Mouse (Mus musculus): ENCODE data around the gene Olfr1014.

Olfr1014 gene

DNA sequence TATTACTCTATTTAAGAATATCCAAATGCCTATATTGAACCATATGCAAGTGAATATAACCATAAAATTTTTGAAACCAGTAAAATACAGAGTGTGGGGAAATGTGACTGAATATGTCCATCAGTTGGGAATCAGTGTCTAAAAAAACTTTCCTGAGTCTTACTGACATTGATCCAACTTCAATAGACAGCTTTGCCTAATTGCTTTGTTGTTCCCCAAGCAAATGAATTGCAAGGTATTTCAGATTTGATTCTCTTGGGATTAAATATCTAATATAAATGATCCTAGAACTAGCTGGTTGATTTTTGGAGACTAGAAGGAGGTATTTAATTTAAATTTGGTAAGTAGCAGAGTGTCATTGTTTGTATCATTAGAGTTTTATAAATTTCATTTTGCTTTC lies at the start of gene Olfr1014:
Gene Olfr1014, plus strand, starts transcription at position 301 of the 400 bp plus-strand sequence.
- no peak for DNase-seq (ENCODE audit: low spot score)

DNA sequence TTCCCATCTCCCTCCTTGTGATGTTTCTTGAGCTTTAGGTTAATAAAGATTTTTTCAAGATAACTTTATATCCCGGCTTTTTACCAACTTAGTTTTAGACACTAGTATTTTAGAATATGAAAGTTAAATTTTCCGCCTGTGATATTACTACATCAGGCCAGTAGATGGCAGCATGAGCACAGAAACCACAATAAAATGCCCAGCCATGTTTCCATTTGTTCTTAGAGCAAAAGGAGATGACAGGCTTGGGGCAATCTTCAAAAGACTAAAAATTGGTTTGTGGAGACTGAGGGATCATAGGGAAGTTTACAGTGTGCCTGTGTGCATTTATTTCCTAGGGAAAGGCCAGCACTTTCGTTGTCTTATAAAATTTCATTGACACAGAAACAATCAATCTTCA lies 46.7 kb upstream of the Olfr1014 start:
- peak; percentile 11 for DNase-seq (ENCODE audit: low spot score)

DNA sequence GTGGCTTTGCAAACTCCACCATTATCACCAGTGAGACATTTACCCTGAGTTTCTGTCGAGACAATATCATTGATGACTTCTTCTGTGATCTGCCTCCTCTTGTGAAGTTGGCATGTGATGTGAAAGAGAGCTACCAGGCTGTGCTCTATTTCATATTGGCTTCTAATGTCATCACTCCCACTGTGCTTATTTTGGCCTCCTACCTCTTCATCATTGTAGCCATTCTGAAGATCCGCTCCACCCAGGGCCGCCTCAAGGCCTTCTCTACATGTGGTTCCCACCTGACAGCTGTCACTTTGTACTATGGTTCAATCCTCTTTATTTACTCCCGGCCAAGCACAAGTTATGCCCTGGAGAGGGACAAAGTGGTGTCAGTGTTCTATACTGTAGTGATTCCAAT lies 18.7 kb upstream of the Olfr1014 start:
- DNase-seq (ENCODE audit: low spot score) = no peak

DNA sequence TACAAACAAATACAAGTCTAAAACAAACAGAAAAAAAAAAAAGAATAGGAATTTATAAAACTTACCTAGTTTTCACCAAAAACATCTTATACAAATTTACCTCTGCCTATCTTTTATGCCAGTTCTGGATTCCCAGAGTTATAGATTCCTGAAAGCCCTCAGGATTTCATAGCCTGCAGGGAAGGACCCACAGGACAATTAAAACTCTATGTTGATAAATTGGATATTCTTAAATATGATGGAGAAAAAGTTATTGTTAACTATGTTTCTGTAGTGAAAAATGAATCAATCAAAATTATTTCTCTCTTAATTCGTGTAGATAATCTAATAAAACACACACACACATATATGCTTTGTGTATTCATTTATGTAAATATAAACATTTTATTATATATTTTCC lies 9.8 kb upstream of the Olfr1014 start, which contains the start of gene Olfr1012:
Gene Olfr1012, minus strand, starts transcription at position 101 of the 400 bp plus-strand sequence.
- no peak for DNase-seq (ENCODE audit: low spot score)

DNA sequence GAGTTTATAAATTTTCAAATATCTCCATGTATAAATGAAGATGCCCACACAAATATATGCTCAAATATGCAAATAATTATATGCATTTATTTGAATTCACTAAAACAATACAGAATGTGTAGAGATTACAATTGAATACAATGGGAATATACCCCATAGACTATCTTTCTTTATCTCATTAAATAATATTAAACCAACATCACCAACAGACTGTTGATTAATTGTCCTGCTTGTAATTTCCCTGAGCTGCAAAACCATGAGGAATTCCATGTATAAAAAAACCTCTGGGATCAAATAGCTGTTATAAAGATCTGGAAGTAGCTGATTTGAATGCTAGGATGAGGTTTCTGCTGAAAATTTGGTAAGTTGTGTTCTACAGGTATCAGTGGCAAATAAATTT lies 5.7 kb upstream of the Olfr1014 start, which contains the start of gene Olfr1013:
Gene Olfr1013, plus strand, starts transcription at position 301 of the 400 bp plus-strand sequence.
- DNase-seq (ENCODE audit: low spot score) = no peak

DNA sequence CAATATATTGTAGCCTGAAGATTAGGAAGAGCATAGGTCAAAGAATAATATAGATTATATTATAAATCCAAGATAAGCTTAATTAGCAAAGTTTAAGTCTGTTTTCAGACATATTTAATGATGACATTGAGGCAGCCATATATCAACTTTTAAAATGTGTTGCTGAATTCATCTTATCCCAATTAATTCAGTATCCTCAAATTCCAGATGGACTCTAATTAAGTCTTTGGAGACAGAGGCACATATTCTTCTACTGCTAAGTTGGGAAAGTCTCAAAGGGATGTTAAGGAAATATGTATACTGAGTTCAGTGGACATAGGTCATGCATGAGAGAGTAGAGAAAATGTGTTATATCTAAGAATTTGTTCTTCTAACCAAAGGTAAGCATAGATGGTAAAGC lies 9.2 kb downstream of the Olfr1014 start, which contains the start of gene Olfr1015:
Gene Olfr1015, plus strand, starts transcription at position 301 of the 400 bp plus-strand sequence.
- DNase-seq (ENCODE audit: low spot score) = no peak

DNA sequence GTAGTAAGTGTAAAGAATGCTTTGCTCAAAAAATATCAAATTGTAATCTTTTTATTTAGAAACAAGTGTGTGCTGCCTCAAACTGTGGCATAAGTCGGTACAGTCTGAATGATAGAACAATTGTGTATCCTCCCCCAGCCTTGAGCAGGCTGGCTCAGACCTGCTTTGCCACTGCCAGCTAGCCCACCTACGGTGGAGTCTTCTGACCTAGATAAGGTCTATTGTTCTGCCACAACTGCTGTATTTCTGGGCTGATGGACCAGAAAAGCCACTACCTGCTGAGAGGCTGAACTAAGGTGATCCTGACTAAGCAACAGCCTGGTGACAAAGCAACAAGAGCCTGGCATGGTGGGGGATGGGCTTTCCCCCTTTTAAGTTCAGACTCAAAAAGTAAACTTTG lies 19.8 kb downstream of the Olfr1014 start:
- DNase-seq (ENCODE audit: low spot score) = no peak

DNA sequence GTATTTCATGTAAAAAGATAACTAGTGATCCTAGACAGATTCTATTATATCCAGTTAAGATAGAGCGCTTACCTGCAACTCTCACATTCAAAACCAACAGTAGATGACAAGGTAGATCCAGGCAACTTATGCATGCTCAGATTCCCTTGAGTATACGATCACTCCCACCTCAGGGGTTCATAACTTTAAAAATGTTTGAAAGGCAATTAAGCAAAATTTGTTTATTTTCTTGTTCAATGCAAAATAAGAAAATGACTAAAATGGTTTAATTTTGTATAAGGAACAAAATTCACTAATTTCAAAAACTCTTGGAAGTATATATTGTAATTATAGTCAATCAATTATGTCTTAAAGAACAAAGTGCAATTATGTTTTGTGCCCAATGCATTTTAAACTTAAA lies 29.9 kb downstream of the Olfr1014 start, which contains the start of gene Olfr1016:
Gene Olfr1016, minus strand, starts transcription at position 101 of the 400 bp plus-strand sequence.
- DNase-seq (ENCODE audit: low spot score) = no peak

DNA sequence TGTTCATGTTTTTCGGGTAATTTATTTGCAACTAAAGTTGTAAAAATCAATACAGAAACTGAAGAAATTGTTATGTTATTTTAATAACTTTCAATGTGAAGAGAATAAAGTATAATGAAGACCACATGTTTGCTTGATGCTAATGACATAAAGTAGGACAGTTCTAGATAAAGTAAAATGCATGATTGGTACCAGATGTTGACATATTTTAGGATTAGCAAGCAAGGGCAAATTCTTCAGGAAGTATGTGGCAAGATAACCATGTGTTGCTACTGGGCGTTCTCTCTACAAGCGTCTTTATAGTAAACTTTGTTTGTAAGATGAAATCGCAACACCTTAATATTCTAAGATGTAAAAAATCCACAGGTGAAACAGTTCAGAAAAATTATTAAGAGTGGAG lies 32.0 kb downstream of the Olfr1014 start:
- DNase-seq (ENCODE audit: low spot score) = no peak

DNA sequence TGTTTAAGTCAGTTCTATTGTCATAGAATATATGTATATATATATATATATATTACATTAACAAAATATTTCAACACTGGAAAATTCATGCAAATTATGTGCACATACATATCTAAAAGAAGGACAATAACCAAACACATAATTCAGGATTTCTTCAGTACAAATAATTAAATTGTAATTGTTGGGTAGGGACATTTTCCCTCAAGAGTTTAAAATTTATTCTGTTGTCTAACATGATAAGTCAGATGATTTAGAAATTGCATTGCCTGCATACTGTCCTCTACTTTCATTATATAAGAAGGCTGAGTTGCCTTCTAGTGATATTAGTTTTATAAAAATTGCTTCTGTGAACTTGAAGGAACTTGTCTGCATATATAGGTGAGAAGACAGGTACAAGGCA lies 45.7 kb downstream of the Olfr1014 start, which contains the start of gene Olfr1018:
Gene Olfr1018, plus strand, starts transcription at position 301 of the 400 bp plus-strand sequence.
- DNase-seq (ENCODE audit: low spot score) = no peak

All from layer of hippocampus, adult 11-12 months (tissue).